Mouse (Mus musculus) heart, embryonic 12.5 days (tissue): ENCODE measurements around the gene Gpr39. TPM values are rescaled to one million over a fixed set of nuclear protein-coding genes. Genes with fewer than 3 reads are reported as not detected.

Source experiments
- ATAC-seq: fragments of 200-750 bp; cut with Nextera tagmentation; 2 replicates; pipeline ENCODE4 v1.8.0; 2017; ENCODE audit warnings: moderate TSS enrichment, moderate library complexity; ENCODE audit not compliant: insufficient number of reproducible peaks, low FRiP score
- H3K27ac ChIP-seq: fragments of 300-500 bp; sonication (generic); 2 replicates; pipeline ENCODE4 v1.5.1; 2016; ENCODE audit warnings: mild to moderate bottlenecking, moderate library complexity; ENCODE audit not compliant: poor library complexity, severe bottlenecking
- H3K27me3 ChIP-seq: fragments of 300-500 bp; sonication (generic); replicated peaks from 2 replicates; pipeline ENCODE4 v1.6.1; 2016; ENCODE audit warnings: mild to moderate bottlenecking, moderate library complexity
- H3K36me3 ChIP-seq: fragments of 300-500 bp; sonication (generic); 2 replicates; pipeline ENCODE4 v1.6.1; 2016; ENCODE audit warnings: mild to moderate bottlenecking, moderate library complexity
- H3K4me1 ChIP-seq: fragments of 300-500 bp; sonication (generic); replicated peaks from 2 replicates; pipeline ENCODE4 v1.6.1; 2016; ENCODE audit warnings: mild to moderate bottlenecking
- H3K4me2 ChIP-seq: fragments of 300-500 bp; sonication (generic); 2 replicates; pipeline ENCODE4 v1.6.1; 2016; ENCODE audit warnings: mild to moderate bottlenecking, moderate library complexity
- H3K4me3 ChIP-seq: fragments of 300-500 bp; sonication (generic); 2 replicates; pipeline ENCODE4 v1.5.1; 2016; ENCODE audit warnings: mild to moderate bottlenecking
- H3K9ac ChIP-seq: fragments of 300-500 bp; sonication (generic); 2 replicates; pipeline ENCODE4 v1.6.1; 2016; ENCODE audit warnings: mild to moderate bottlenecking, moderate library complexity
- H3K9me3 ChIP-seq: fragments of 300-500 bp; sonication (generic); replicated peaks from 2 replicates; pipeline ENCODE4 v1.6.1; 2016; ENCODE audit warnings: mild to moderate bottlenecking, moderate library complexity
- WGBS: fragments of 180-500 bp; shearing (Covaris S2); methylation state at CpG from one replicate; pipeline ENCODE4 v1.1.7; 2016; 5-methylcytosine and 5-hydroxymethylcytosine counted together
- polyA plus RNA-seq: library from polyadenylated mRNA; unstranded; fragments of >200 nt; fragmentation: Nextera tagmentation; extraction: Ambion mirVana; gene quantifications from 2 replicates; pipeline ENCODE4 v1.2.1, GENCODE M21; 2016

The Gpr39 gene
- polyA plus RNA-seq, 1 experiment from 2014 or later, result 2.6 TPM

DNA sequence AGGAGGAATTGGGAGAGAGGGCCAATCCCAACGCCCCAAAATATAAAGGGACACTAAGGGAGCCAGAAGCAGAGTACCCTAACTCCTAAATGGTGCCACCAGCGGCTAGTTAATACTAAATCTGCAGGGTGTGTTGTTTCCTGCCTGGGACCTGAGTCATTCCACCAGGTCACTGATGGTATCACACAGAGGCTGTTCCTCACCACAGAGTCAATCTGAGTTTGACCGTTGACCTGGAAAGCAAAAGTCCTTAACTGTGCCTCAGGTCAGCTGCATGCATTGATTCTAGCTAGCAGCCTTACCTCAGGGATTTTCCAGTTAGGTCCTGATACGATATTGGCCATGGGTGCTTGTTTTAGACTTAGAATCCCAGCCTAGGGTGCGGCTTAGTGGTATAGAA, 17.5 kb downstream of the Gpr39 start:
- Histone ChIP-seq H3K27me3 (no peaks in the 10 kb centered on the region), H3K4me1 (no peaks in the 10 kb centered on the region), H3K27ac (no peak overlapping the region), H3K36me3 (no peaks in the 10 kb centered on the region), H3K4me2 (no peak overlapping the region), H3K4me3 (no peak overlapping the region), H3K9ac (no peak overlapping the region), H3K9me3 (no peaks in the 10 kb centered on the region)
- WGBS, result 68% methylated on average over 5 of the region's 5 CpGs
- ATAC-seq, result no peak

DNA sequence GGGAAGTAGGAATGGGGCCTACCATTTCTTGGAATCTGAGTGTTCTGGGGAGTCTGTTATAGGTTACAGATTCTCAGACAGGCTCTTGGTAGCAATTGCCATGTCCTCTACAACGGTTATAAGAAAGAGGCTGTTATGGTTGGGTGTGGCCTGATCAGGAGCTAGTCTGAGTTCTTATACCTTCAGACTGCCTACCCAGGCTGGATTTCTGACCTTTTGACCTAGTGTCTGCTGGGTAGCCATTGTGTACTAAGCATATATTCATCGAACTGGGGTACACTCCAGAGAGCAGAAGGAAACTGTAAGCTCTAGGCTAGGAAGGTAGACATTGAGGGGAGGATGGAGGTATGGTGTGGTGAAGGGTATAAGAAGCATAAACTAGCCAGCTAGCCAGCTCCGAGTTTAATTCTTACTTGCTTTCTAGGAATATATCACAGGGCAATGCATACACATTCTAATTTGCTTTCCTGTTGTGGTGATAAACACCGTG, 24.4 kb downstream of the Gpr39 start:
- no peak overlapping the region for H3K4me3 ChIP-seq
- no peak overlapping the region for H3K4me2 ChIP-seq
- H3K9ac ChIP-seq, result no peak overlapping the region
- WGBS, result 81% methylated on average over 4 of the region's 4 CpGs
- no peak overlapping the region for H3K27ac ChIP-seq
- H3K36me3 ChIP-seq, result no peaks in the 10 kb centered on the region
- H3K27me3 ChIP-seq, result no peaks in the 10 kb centered on the region
- no peak for ATAC-seq
- H3K9me3 ChIP-seq, result no peaks in the 10 kb centered on the region
- H3K4me1 ChIP-seq, result peaks cover 20% of the 10 kb centered on the region

DNA sequence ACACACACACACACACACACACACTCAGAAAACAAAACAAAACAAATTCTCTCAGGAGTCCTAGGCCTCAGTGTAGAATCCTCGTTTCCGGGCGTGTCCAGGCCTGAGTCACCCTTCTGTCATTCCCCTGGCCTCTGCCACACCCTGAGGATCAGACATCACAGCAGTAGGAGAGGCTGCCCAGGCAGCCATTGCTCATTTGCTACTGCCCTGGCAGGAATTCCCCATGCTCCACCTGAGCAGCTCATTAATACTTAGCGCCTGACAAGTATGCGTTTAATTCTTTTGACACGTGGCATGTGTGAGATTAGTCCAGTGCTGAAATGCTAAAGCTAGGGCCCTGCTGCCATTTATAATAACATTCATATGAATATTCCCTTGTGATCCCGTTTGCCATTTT, 25.0 kb downstream of the Gpr39 start:
- Histone ChIP-seq H3K36me3 (no peaks in the 10 kb centered on the region), H3K4me3 (no peak overlapping the region), H3K27ac (no peak overlapping the region), H3K4me2 (no peak overlapping the region), H3K9me3 (no peaks in the 10 kb centered on the region), H3K4me1 (peaks cover 20% of the 10 kb centered on the region), H3K9ac (no peak overlapping the region), H3K27me3 (no peaks in the 10 kb centered on the region)
- WGBS, result 77% methylated on average over 7 of the region's 7 CpGs
- ATAC-seq, result no peak

DNA sequence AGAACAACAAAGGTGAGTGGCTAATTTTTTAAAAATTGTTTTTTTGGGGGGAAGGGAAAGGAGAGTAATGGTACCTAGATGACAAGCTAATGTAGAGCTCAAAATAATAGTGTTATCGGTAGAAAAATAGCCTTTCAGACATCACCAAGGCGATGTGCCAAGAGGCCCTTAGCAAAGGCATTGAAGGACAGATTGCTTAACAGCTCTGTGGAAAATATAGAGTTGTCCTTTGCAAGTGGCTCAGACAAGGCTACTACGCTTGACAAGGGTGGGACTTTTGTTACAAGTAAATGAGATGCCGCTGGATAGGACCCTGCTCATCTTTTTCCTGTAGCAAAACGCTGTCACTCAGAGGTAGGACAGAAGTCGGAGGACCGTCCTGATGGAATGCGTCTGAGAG, 25.5 kb downstream of the Gpr39 start:
- H3K4me1 ChIP-seq, result peaks cover 20% of the 10 kb centered on the region
- H3K9ac ChIP-seq, result no peak overlapping the region
- H3K9me3 ChIP-seq, result no peaks in the 10 kb centered on the region
- no peak overlapping the region for H3K27ac ChIP-seq
- no peak overlapping the region for H3K4me3 ChIP-seq
- WGBS, result 36% methylated on average over 8 of the region's 8 CpGs
- no peaks in the 10 kb centered on the region for H3K36me3 ChIP-seq
- no peak for ATAC-seq
- no peak overlapping the region for H3K4me2 ChIP-seq
- no peaks in the 10 kb centered on the region for H3K27me3 ChIP-seq

DNA sequence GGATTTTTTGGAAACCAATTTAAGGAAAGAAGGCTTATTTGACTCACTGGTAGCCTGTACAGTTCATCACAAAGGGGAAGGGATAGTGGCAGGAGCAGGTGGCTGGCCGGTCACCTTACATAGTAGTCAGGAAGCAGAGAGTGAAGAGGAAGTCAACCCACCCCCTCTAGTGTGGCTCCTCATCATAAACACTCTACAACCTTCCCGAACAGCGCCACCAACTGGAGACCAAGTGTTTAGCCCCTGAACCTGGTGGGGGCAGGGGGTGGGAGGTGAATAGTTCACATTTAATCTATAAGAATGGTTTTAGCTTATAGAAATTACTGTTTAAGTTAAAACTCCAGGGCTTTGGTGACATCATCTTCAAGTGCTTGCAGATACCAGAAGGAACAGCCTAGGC, 28.6 kb downstream of the Gpr39 start:
- Histone ChIP-seq H3K4me2 (no peak overlapping the region), H3K27ac (no peak overlapping the region), H3K4me1 (peaks cover 20% of the 10 kb centered on the region), H3K36me3 (no peaks in the 10 kb centered on the region), H3K9ac (no peak overlapping the region), H3K4me3 (no peak overlapping the region), H3K27me3 (no peaks in the 10 kb centered on the region), H3K9me3 (0 out of 2 replicates have a peak, but pooled peaks cover 5% of the 10 kb centered on the region)
- ATAC-seq, result no peak
- WGBS, result 77% methylated on average over 3 of the region's 3 CpGs

DNA sequence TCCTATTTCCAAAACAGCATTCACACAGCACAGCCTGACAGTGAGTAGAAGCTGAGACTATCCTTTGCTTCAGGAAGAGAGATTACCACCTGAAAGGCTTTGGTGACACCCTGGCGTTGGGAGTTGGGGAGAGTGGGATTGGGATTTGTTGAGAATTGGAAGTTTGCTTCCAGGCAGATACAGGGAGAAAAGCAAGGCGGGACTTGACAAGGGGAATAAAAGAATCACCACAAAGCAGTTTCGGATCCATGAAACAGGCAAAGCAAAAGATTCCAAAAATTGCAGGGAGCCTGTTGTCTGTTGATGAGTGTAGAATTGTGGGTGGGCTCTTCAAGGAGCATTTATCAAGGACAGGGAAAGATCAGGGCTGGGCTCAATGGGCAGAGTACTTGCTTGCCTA, 38.5 kb downstream of the Gpr39 start:
- H3K9ac ChIP-seq, result no peak overlapping the region
- H3K9me3 ChIP-seq, result no peaks in the 10 kb centered on the region
- WGBS, result 74% methylated on average over 3 of the region's 3 CpGs
- H3K27ac ChIP-seq, result no peak overlapping the region
- H3K4me3 ChIP-seq, result no peak overlapping the region
- H3K4me2 ChIP-seq, result no peak overlapping the region
- H3K4me1 ChIP-seq, result peaks cover 12% of the 10 kb centered on the region
- no peaks in the 10 kb centered on the region for H3K36me3 ChIP-seq
- no peak for ATAC-seq
- H3K27me3 ChIP-seq, result no peaks in the 10 kb centered on the region

DNA sequence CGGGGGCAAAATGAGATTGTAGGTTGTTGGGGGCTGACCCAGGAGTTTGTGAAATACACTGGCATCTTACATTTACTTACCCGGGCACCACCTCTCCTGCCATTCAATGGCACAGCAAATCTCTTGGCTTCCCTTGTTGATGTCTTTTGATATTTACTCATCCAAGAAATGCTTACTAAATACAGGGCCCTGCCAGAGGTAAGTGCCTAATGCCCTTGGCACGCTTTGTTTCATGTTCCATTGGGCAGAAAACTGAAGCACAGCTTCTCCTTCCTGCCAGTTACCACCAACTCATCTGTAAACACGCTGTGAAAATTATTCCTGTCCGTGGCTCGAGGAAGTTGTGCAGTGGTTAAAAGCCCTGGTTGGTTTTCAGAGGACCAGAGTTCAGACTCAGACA, 39.4 kb downstream of the Gpr39 start:
- 76% methylated on average over 6 of the region's 6 CpGs for WGBS
- no peaks in the 10 kb centered on the region for H3K27me3 ChIP-seq
- peaks cover 12% of the 10 kb centered on the region for H3K4me1 ChIP-seq
- no peak overlapping the region for H3K4me2 ChIP-seq
- no peaks in the 10 kb centered on the region for H3K36me3 ChIP-seq
- H3K9me3 ChIP-seq, result no peaks in the 10 kb centered on the region
- ATAC-seq, result no peak
- H3K4me3 ChIP-seq, result no peak overlapping the region
- H3K9ac ChIP-seq, result no peak overlapping the region
- H3K27ac ChIP-seq, result no peak overlapping the region

DNA sequence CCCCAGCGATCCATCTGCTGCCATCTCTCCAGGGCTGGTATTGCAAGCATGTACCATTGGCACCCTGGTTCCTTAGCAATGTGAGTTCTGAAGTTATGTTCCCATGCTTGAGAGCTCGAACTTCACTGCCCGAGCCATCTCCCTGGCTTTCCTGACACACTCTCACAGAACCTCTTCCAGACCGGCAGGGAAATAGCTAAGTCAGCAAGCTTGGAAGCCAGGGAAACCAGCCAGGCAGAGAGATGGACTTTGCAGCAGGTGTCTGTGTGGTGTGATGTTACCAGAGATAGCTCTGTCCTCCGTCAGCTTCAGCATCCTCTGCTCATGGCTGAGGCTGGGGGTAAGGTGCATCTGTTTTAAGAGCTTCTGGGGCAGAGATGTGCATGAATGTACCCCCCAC, 41.1 kb downstream of the Gpr39 start:
- no peak overlapping the region for H3K4me2 ChIP-seq
- no peak overlapping the region for H3K4me3 ChIP-seq
- no peak overlapping the region for H3K9ac ChIP-seq
- H3K4me1 ChIP-seq, result peaks cover 12% of the 10 kb centered on the region
- H3K9me3 ChIP-seq, result no peaks in the 10 kb centered on the region
- H3K27me3 ChIP-seq, result no peaks in the 10 kb centered on the region
- no peaks in the 10 kb centered on the region for H3K36me3 ChIP-seq
- no peak for ATAC-seq
- WGBS, result 80% methylated on average over 5 of the region's 5 CpGs
- H3K27ac ChIP-seq, result no peak overlapping the region

DNA sequence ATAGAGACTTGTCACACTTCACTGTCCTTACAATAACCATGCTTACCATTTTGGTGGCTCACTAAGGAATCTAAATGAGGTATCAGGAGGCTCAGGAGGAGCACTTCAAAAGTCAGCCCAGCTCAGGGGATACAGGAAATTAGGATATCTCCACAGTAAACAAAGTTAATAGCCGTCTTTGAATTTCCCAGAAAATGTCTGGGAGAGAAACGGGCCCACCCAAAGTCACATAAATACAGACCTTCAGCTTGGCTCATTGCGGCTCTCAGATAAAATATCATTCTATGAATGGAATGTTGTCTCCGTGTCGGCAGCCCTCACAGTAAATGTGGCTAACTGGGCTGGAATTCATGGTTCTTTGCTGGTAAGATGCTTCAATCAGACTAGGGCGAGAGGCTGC, 42.3 kb downstream of the Gpr39 start:
- WGBS, result 31% methylated on average over 6 of the region's 6 CpGs
- no peak overlapping the region for H3K27ac ChIP-seq
- no peaks in the 10 kb centered on the region for H3K27me3 ChIP-seq
- H3K36me3 ChIP-seq, result no peaks in the 10 kb centered on the region
- no peaks in the 10 kb centered on the region for H3K9me3 ChIP-seq
- H3K4me1 ChIP-seq, result peaks cover 12% of the 10 kb centered on the region
- no peak overlapping the region for H3K9ac ChIP-seq
- ATAC-seq, result no peak
- no peak overlapping the region; the same call in 1 of the 2 replicates for H3K4me2 ChIP-seq
- no peak overlapping the region for H3K4me3 ChIP-seq

DNA sequence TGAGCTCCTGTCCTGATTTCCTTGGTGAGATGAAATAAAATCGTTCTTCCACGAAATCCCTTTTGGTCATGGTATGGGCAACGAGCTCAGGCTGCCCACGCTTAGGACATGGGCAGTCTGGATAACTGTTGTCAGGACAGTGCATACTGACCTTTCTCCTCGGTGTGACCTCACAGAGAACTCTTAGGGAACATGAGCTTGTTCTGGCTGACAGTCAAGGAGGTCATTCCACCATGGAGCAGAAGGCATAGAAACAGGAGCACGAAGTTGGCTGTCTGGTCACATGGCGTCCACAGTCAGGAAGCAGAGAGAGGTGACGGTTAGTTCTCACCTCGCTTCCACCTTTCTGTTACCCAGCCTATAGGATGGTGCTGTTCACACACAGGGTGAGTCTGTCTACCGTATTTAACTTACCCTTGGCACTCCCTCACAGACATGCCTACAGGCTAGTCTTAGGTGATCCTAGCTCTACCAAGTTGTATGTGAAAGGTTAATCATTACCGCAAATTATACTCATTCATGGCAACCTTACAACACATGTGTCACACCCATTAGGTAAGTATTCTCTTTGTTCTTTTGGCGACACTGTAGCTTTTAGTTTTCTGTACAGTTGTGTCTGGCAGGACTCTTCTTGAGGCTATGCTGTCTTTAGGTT, 44.4 kb downstream of the Gpr39 start:
- Histone ChIP-seq H3K9me3 (no peaks in the 10 kb centered on the region), H3K27me3 (no peaks in the 10 kb centered on the region), H3K4me1 (peaks cover 12% of the 10 kb centered on the region)

DNA sequence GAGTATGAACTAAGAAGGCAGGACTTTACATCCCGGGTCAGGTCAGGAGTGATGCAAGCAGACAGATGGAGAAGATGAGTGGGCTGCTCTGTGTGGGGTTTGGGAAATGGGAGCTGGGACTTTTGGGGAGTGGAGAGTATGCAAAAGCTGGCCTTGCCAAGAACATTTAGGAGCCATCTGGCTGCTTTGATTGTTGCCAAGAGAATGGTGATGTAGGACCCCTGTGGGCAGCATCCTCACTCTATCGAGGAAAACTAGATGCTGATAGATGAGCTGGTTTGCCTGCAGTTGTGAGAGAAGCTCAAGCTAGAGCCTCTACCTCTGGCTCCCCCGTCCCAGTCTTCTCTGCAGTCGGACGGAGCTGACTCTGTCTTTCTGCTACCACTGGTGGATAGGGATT, 47.5 kb downstream of the Gpr39 start:
- Histone ChIP-seq H3K36me3 (no peaks in the 10 kb centered on the region), H3K4me1 (peaks cover 6% of the 10 kb centered on the region), H3K4me3 (no peak overlapping the region), H3K9me3 (no peaks in the 10 kb centered on the region), H3K4me2 (no peak overlapping the region), H3K27ac (no peak overlapping the region), H3K9ac (no peak overlapping the region), H3K27me3 (no peaks in the 10 kb centered on the region)
- ATAC-seq, result no peak
- WGBS, result 77% methylated on average over 5 of the region's 5 CpGs

More for the DNA sequence above, 44.4 kb downstream of the Gpr39 start:
- no peak overlapping the region for H3K4me3 ChIP-seq
- ATAC-seq, result no peak
- H3K36me3 ChIP-seq, result no peaks in the 10 kb centered on the region
- no peak overlapping the region for H3K4me2 ChIP-seq
- no peak overlapping the region for H3K9ac ChIP-seq
- WGBS, result 88% methylated on average over 12 of the region's 12 CpGs
- H3K27ac ChIP-seq, result no peak overlapping the region

DNA sequence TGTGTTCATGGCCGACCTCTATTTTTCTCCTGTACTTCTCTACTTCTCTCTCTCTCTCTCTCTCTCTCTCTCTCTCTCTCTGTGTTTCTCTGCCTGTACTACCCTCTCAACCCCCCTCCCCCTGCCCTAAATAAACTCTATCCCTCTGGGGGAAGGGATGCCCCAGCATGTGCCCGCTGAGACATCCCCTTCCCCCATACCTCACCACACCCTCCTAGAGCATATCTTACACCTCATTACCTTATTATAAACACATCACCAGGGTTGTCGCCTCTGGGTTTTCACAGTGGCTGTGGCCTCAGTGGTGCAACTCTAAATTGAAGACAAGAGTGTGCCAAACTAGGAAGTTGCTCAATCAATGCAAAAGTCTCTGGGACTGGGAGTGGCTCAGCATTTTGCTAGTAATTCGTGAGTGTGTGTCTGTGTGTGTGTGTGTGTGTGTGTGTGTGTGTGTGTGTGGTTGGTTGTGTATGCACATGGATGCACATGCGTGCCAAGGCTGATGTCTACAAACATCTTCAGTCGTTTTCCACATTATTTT, 52.3 kb downstream of the Gpr39 start:
- no peak for ATAC-seq
- no peak overlapping the region for H3K4me2 ChIP-seq
- no peaks in the 10 kb centered on the region for H3K4me1 ChIP-seq
- H3K4me3 ChIP-seq, result no peak overlapping the region
- 68% methylated on average over 6 of the region's 6 CpGs for WGBS
- no peaks in the 10 kb centered on the region for H3K36me3 ChIP-seq
- no peaks in the 10 kb centered on the region for H3K27me3 ChIP-seq
- no peak overlapping the region for H3K27ac ChIP-seq
- H3K9ac ChIP-seq, result no peak overlapping the region
- H3K9me3 ChIP-seq, result no peaks in the 10 kb centered on the region
